Mouse (Mus musculus) lung, postnatal 14 days (tissue): Measurements from ENCODE around the gene Atp5b.

Experiments used
- DNase-seq: peaks from one replicate; pipeline ENCODE4 v3.0.0; 2021

Gene Atp5b

DNA sequence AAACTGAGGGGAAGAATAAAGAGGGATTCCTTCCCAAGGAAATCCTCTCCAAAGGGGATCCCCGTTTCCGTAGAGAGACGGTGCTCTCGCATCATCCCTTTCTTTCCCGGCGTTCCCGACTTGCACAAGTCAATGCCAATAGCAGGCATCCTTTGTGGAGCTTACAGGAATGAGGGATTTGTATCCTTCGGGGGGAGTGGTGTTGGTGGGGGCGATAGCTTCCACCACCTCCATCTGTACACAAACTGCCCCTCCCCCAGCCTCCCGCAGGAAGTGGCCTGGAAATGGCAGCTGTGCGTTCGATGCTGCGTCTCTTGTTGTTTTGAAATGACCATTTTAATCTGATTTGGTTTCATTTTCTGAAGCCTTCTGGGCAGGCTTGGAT, 14.5 kb downstream of the Atp5b start:
- DNase-seq = peak; percentile 67

- DNase-seq = no peak
These were observed 27.2 kb downstream of the Atp5b start for GRCm38 (mm10) chr10:128110103-128110761.

GRCm38 (mm10) chr10:128111227-128111626, 28.2 kb downstream of the Atp5b start:
- no peak for DNase-seq

DNA sequence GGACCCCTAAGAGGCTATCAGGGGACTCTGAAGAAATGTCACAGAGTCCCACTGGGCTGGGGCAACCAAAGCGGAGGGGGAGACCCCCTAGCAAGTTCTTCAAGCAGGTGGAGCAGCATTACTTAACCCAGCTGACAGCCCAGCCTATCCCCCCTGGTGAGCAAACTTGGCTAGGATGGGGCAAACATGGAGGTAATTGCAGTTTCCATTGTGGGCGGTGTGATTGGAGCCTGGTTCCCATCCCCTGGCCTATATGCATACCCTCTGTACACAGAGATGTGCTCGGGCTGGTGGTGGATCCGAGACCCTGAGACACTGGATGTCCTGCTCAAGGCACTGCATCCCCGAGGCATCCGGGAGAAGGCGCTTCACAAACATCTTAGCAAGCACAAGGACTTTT, 40.8 kb downstream of the Atp5b start:
- DNase-seq = no peak

DNA sequence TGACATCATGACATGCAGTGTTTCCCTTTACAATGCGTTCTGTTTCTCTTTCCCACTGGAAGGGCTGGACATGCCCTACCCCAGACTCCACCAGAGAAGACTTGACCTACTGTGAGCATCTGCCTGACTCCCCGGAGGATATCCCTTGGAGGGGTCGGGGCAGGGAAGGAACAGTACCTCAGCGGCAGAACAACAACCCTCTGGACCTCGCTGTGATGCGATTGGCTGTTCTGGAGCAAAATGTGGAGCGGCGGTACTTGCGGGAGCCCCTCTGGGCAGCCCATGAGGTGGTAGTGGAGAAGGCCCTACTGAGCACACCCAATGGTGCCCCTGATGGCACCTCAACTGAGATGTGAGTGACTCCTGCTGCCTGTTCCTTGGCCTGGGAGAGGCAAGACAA, 41.8 kb downstream of the Atp5b start:
- DNase-seq = no peak

GRCm38 (mm10) chr10:128125951-128126350, 42.9 kb downstream of the Atp5b start:
- DNase-seq = no peak

GRCm38 (mm10) chr10:128127497-128127896, 44.4 kb downstream of the Atp5b start:
- no peak for DNase-seq

- no peak for DNase-seq
These were observed 45.1 kb downstream of the Atp5b start for GRCm38 (mm10) chr10:128128143-128128542.

GRCm38 (mm10) chr10:128131297-128131696, 48.2 kb downstream of the Atp5b start:
- DNase-seq = no peak

DNA sequence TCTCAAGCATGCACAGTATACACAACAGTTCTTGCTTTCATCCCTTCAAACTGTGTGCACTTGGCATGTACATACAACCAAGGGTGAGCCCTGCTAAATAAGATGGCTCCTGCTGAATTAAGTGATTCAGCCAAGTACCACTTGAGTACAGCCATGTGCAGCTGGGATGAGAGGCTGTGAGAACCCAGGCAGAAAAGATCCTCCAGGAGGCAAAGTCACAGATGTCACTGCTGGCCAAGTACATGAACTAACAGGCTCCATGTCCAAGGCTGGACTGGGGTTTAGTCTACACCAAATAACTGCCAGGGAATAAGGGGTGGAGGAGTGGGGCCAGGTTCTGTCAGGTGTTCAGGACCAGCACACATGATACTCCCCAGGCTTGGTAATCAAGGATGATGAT, 48.7 kb downstream of the Atp5b start:
- DNase-seq = no peak

DNA sequence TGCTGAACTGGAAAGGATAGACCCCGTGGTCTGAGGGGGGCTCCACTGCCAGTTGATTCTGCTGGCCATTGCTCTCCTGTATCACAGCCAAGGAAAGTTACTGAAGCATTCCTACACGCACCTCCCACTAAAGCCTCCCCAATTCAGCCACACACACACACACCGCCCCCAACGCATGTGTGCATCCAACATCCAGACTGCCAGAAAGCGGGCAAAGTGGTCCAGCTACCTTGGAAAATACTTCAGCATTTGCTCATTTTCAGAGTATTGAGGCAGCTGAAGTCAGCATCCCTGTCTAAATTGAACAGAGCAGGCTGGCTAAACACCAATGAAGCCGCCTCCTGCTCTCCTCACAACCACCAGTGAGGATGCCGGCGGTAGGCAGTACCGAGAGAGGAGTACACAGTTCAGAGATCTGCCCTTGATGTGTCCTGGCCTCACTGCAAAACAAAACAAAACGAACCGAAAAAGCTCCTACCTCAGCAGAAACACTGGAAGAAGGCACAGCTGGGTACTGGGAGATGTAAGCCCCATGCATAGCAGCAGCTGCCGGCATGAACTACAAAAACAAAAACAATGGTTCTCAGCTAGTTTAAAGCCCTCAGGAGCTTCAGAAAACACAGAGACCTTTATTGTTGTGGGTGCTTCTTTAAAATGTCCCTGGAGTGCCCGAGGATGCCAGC, 50.7 kb downstream of the Atp5b start:
- no peak for DNase-seq

- no peak for DNase-seq
These were observed 52.3 kb downstream of the Atp5b start for GRCm38 (mm10) chr10:128135374-128135773.
